Mouse (Mus musculus) R1 (cell line): ENCODE measurements around the gene Ric8a.

Experiments
- DNase-seq: peaks from one replicate; pipeline ENCODE4 v3.0.0-alpha.2; 2018; ENCODE audit warnings: low read depth, low spot score

Gene Ric8a

DNA sequence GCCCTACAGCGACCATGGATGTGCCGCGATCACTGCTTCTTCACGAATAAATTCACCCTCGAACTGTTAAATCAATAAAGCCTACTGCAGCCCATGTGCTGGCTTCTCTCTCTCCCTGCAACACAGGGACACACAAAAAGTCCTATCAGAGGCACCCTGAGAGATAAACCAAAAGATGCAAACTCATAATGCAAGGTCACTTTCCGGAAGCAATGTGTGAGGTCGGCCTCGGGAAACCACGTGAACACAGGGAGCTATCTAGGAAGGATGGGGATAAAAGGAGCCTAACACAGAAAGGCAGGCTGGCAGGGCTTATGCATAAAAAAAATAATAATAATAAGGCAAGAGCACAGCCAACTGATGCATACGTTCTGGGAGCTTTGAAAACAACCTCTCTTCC lies 10.1 kb upstream of the Ric8a start:
- DNase-seq, result no peak

DNA sequence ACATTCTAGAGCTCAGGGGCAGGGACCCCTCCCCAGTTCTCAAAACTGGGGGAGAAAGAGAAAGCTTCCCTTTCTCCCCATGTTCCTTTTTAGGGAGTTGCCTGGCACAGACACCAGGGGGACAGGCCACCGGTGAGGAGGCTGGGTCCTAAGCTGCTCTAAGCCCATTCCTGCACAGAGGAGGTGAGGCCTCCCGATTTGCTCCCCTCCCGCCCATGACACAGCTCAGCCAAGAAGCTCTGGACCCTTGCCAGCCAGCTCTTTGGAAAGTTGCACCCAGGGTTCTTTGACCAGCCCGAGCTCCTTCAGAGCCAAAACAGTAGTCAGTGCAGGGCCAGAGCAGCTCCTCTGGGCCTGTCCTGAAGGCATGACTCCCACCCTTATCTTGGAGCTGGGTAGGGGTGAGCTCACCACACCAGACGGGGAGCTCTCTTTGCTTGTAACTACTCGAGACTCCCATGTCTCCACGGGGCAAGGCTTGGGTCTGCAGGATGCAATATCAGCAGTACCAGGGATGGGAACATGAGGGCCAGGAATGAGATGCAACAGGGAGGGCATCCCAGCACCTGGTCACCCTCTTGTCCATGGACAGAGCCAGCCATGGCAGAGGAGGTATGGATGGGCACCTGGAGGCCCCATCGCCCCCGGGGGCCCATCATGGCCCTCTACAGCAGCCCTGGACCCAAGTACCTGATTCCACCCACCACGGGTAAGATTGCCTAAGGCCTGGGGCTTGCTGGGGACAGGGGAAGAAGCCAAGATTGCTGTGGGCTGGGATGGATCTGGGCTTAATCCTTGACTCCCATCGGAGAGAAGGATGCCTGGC lies 8.8 kb upstream of the Ric8a start, which contains the start of gene Odf3:
Gene Odf3 (plus strand): TSS at position 51 of the 826 bp plus-strand sequence.
- no peak for DNase-seq

DNA sequence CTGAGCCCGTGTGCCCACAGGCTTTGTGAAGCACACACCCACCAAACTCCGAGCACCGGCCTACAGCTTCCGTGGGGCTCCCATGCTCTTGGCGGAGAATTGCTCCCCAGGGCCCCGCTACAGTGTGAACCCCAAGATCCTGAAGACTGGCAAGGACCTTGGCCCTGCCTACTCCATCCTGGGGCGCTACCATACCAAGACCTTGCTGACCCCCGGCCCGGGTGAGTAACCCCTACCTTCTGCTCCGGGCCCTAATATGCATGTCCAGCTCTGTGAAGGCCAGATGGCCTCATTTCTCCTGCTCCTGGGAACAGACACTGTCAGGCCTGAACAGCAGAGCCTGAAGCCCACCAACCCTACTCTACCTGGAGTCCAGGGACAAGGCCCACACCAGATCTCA lies 8.2 kb upstream of the Ric8a start:
- no peak for DNase-seq

DNA sequence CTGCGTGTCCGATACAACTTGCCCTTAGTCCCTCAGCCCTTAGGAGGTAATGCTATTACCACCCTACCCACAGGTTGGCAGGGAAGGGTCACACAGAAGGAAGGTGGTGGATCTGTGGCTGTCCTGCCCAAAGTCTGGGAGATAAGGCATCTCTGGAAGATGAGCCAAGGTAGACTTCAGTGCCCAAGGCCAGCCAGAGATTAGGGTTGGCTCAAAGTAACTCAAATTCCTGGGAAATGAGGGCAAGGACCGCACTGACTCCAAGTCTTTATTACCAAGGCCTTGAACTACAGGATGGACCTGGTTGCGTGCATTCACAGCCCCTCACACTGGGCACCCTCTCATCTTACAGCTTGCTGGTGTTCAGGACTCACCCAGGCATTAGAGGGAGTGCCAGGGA lies 4.8 kb upstream of the Ric8a start:
- no peak for DNase-seq

DNA sequence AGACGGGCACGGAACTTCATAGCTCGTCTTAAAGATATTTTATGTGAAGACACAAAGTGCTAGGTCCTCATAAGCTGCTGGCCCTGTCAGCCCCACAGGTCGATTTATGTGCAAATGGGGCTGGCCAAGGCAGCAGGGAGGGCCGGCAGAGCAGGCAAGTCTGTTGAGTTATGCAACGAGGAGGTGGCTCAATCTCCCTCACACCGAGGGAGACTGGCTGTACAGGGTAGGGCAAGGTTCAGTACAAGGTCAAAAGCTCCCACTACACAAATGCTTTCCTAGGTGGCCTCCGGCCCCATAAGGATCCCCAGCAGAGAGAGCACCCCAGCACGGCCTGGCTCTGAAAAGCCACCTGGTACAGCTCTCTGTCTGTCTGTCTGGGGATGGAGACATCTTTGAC lies 3.4 kb upstream of the Ric8a start:
- peak; percentile 55 for DNase-seq

DNA sequence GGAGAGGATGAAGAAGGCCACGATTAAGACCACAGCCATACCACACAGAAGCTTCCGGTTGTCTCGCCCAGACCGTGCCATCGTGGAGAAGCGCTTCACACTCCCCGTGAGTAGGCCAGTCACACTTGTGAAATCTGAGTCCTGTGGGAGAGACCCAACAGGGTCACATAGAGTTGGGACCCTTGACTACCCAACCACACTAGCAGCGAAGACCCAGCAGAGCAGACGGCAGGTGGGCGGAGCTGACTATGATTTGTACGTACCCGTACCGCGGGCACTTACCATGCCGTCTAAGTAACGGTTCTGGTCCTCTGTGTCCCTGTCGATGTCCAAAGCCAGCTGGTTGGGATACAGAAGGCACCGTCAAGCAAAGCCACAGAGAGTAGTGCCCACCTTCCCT lies 2.3 kb upstream of the Ric8a start:
- no peak for DNase-seq

DNA sequence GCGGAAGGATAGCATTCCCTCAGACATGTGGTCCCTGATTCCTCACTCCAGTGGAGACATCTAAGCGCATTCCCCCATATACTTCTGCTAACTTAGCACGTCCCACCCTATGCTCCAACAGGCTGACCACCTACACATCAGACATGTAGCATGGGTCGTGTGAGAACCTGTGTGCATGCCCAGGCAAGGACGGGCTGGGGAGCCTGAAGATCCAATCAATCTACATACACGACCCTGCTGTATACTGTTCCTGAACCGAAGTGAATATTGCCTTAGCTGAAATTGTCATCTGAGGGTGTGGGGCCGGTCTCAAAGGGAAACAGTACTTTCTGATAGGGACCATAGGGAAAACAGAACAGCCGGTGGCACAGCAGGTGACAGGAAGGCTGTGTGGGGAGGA lies 1.6 kb upstream of the Ric8a start:
- no peak for DNase-seq

DNA sequence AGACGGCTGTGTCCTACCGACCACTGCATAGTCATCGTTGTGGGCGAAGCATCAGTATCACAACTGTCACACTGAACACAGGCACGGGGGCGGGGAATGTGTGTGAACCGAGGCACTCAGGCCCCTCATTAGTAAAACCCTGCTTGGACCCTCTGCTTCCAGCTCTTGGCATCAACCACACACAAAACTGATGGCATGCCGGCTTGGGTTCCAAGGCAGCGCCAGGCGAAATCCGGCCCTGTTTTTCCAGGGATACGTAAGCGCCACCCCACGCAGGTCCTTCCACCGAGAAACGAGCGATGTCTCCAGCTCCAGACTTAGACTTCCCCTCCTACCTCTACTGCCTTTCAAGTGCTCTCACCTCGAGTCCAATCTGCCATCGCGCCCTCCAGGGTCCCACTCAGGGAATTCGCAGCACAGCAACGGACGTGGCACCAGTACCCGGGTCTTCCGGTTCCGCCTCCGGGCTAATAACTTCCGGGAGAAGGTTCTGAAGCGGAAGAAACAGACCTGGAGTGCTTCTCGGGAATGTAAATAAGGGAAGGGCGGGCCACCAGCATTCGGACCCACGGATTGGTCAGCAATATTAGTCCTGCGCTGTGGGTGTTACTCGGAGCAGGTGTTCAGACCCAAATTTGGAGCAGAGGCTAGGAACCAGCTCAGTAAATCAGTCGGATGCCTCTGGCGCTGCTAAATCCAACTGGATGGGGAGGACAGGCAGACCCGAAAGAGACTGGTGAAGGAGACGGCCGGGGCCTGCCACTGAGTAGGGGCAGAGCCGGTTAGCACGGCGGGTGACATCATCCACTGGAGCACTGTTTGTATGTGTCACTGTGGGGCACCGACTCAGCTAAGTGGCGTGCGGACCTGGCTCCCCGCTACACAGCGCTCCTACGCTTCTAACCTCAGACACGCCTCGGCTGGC lies 635 bp upstream of the Ric8a start, which contains the start of gene Gm45785:
Gene Gm45785 (minus strand): TSS at position 472 of the 925 bp plus-strand sequence.
- peak; percentile 99 for DNase-seq

DNA sequence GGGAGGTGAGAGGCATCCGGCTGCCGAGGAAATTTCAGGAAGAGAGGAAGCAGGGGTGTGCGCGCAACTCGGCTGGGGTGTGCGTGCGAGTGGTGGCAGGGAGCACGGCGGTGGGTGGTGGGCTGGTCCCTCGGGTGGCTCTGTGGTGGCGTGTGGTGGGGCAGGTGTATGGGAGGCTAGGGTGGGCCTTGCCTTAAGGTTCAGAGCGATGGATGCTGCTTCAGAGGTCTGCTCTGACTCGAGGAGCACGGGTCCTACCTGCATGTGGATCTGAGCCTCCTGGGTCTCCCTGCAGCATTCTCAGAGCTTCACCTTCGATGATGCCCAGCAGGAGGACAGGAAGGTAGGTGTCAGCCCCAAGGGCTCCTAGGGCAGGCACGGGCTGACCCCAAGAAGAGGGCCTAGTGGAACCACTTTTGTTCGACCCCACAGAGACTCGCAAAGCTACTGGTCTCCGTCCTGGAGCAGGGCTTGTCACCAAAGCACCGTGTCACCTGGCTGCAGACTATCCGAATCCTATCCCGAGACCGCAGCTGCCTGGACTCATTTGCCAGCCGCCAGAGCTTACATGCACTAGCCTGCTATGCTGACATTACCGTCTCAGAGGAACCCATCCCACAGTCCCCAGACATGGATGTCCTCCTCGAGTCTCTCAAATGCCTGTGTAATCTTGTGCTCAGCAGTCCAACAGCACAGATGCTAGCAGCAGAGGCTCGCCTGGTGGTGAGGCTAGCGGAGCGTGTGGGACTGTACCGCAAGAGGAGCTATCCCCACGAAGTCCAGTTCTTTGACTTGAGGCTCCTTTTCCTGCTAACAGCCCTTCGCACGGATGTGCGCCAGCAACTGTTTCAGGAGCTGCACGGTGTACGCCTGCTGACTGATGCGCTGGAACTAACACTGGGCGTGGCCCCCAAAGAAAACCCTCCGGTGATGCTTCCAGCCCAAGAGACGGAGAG lies 1.1 kb downstream of the Ric8a start, which contains the start of gene Bet1l:
Gene Bet1l (minus strand): TSS at position 28 of the 956 bp plus-strand sequence.
- peak; percentile 33 for DNase-seq

DNA sequence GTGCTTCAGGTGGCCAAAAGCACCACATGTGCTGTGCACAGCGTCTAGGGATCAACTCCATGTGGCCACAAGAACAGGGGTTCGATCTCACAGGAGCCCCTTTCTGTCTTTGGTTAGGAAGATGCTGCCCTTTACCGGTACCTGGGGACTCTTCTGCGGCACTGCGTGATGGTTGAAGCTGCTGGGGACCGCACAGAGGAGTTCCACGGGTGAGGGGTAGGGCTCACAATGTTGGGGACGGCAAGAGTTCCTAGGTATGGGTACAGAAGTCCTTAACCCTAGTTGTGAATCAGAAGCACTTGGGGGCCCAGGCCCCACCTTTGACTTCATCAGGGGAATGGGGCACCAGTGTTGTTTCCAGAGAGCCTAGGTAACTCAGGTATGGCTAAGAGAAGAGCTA lies 2.0 kb downstream of the Ric8a start:
- DNase-seq, result no peak

DNA sequence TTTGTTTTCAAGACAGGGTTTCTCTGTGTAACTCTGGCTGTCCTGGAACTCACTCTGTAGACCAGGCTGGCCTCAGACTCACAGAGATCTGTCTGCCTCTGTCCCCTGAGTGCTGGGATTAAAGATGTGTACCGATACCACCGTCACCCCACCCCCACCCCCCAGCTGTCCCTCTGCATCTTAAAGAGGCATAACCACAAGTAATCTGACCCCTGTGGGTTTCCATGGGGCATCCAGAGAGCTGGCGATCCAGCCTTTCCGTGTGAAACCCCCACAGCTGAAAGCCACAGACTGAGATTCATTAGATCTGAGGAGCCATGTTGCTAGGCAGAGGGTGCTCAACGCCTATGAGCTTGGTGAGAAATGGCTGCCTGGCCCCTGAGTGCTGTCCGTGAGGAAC lies 3.2 kb downstream of the Ric8a start:
- no peak for DNase-seq

DNA sequence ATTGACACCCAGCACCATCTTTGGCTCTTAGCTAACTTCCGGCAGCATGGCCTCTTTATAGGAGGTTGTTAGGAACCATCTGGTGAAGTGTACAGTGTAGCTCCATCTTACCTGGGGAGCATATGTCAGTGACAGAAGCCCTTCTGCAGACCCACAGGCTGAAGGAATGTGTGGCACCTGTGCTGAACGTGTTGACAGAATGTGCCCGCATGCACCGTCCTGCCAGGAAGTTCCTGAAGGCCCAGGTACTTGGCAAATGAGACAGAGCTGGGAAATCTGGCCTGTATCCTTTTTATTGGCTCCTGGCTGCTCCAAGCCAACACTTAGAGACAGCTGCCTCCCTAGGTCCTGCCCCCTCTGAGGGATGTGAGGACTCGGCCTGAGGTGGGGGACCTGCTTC lies 4.0 kb downstream of the Ric8a start:
- DNase-seq, result no peak

DNA sequence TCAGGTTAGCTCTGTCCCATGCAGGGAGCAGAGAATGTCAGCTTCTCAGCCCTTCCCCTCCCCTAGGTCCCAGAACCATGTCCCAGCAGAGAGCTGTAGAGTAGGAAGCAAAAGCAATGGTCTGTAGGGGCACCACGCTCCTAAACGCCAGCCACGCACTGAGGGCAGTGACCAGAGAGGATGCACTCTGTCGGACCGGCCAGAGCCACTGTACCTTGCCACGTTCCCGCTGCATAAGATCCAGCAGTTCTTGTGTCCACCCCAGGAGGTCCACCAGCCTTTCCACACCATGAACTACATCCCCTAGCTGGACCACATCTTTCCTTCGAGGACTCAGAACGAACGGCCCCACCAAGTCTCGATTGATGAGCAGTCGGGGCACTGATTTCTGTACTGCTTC lies 8.0 kb downstream of the Ric8a start:
- no peak for DNase-seq

DNA sequence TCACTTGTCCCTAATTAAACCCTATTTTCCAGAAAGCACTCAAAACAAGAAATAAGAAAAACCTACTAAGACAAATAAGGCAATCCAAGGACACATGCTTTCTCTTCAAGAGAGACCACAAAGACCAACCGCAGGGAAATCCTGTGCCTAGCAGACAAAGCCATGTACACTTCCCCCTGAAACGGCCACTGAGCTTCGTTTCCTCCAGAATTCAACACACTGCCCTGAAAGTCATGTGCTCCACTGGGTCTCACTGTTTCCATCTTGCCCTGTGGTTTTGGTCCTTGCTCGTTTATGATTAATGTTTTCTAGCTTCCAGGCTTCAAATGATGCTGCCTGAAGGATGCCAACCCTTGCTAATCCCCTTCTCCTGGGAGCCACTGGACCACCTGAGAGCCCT lies 17.5 kb downstream of the Ric8a start:
- no peak for DNase-seq

DNA sequence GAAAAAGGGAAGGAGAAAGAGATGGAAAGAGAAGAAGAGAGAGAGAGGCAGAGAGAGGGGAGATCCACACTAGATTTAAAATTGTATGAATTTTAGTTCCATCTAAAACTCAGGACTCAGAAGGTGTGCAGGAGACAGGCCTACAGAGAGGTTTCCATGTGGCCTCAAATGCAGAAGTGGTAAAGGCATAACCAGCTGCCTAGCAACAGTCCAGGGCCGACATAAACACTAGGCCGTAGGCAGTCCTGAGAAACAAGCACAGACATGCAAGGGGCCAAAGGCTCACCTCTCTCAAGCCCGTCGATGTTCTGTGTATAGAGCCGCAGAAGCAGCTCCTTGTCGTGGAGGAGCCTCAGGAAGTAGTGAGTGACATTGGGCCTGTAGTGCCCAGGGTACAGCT lies 20.6 kb downstream of the Ric8a start:
- no peak for DNase-seq

DNA sequence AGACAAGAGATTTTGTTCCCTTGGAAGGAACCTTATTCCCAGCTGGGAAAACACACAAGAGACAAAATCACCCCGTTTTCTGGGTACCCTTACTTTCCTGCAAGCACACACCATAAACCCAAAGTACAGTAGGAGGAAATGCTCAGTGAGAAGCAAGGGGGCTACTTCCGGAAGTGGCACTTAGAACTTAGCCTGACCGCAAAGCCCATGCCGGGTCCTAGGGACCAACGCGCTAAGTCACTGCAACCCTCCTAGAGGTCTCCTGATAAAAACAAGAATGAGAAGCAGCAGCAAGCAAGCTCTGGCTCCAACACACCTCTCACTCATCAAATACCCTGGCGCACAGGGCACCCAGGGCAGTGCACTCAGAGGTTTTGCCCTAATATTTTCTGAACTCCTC lies 22.6 kb downstream of the Ric8a start:
- DNase-seq, result no peak

DNA sequence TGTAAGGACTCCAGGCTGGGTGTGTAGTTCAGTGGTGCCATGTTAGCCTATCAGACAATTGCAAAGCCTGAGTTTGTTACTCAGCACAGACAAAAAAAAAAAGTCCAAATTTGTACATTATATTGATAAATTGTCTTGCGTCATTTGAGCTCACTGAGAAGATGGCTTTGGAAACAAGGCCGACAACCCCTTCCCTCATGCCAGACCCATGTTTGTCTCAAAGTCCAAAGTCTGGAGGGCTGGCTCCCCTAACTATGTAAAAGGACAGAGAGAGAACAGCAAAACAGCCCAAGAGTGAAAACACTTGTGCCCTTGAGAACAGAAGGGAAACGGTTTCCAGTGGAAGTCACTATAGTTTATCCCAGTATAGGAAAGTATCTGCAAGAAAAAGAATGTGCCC lies 23.7 kb downstream of the Ric8a start:
- DNase-seq, result no peak

DNA sequence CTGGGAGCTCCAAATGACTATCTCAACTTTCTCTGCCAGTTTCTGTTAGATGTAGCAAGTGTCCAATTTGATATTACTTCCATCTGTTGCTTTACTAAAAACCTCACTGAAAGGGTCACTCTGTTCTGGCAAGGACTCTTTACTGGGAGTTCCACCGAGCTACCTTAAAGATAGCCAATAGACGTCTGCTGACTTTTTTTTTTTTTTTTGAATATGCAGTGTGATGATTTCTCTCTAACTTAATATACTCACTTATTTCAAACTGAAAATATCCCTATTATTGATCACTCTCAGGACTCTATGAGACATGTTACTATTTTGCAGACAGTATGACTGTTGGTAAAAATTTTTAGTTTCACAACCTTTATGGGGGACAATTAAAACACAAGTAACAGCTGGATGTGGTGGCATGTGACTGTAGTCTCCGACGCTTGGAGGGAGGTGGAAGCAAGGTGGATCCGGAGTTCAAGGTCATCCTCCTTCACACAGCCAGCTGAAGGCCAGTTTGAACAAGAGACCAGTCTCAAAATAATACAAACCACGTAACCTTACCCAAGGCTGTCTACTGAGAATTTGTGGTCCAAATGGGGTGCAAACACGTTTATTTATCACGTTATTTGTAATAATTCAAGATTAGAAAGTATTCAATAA lies 24.2 kb downstream of the Ric8a start:
- DNase-seq, result peak; percentile 63

DNA sequence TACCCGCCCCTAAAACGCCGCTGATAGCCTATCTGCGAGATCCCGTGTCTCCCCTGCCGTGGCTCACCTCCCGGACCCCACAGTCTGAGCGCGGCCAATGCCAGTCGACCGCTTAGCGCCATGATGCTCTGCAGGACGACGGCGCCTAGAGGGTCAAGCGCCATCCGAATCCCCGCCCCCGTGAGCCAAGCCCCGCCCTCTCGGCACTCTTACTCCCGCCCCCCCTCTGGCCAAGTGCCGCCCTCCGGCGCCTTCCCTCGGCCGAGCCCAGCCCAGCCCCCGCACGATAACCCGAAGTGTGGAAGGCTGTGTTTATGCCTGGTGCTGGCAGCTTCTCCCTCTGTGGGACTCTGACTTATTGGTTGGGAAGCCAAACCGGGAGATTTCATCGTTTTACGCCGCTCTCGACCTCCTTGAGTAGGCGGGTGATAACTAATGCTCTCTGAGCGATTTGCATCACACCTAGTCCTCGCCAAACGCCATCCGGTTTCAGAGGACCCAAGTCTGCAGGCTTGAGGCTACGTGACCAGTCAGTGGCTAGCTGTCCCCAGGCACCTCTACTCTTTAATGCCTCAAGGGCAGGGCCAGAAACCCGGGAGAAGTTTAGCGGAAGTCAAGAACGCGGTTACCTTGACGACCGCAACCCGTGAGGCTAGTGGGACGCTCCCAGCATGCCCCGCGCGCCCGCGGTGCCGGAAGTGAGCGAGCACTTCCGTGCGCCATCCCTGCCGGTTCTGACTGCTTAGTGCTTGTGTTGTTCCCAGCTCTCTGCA lies 25.1 kb downstream of the Ric8a start, which contains the start of the genes Psmd13 and Sirt3:
Gene Psmd13 (plus strand): TSS at position 273 of the 773 bp plus-strand sequence.
Gene Sirt3 (minus strand): TSS at position 614 of the 773 bp plus-strand sequence.
- peak; percentile 97 for DNase-seq

DNA sequence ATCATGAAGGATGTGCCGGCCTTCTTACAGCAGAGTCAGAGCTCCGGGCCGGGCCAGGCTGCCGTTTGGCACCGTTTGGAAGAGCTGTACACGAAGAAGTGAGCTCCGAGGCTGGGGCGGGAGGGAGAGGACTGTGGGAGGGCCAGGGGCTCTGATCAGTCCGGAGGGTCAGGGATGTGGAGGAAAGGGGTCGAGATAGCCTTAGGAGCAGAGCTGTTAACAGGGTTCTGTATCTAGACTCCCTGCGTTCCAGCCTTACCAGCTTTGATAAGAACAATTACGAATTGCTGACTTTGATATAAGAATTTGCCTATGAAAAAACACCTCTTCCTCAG lies 25.7 kb downstream of the Ric8a start:
- DNase-seq, result no peak
